Mouse (Mus musculus) left cerebral cortex, postnatal 14 days (tissue): Measurements from ENCODE around the gene Cdk5rap2. TPM values are rescaled to one million over a fixed set of nuclear protein-coding genes. Genes with fewer than 3 reads are reported as not detected.

Experiments used
- DNase-seq, 2 experiments: peaks; one replicate each; pipeline ENCODE4 v3.0.0; 2021 to 2022; ENCODE audit warnings: low spot score in 2 of 2, mixed read lengths in 1 of 2
- intact Hi-C: fragments of 180-260 bp; cut with DNase I; formaldehyde crosslinking; loops from one replicate; pipeline ENCODE4 v1.15.1; 2025
- total RNA-seq, 2 experiments: library from RNA; stranded (reverse); gene quantifications; 2 replicates each; pipeline ENCODE4 v1.2.3; 2021

Cdk5rap2 gene
- total RNA-seq, 2 experiments from 2014 or later: 7.1 to 8.9 TPM

- intact Hi-C loops: no loop called here
- no peak for DNase-seq
These were observed 188.4 kb downstream of the Cdk5rap2 start for GRCm38 (mm10) chr4:70221878-70222277.

- intact Hi-C loops: no loop called here
- DNase-seq: no peak
These were observed 188.9 kb downstream of the Cdk5rap2 start for GRCm38 (mm10) chr4:70221370-70221769.

- intact Hi-C loops: no loop called here
- DNase-seq: peak; percentile 61 to 65
These were observed 189.7 kb downstream of the Cdk5rap2 start for GRCm38 (mm10) chr4:70220277-70221180.

- DNase-seq: peak; percentile 21 to 24
- intact Hi-C loops: no loop called here
These were observed 190.5 kb downstream of the Cdk5rap2 start for GRCm38 (mm10) chr4:70219776-70220175.

- peak; percentile 34 to 76 for DNase-seq
- intact Hi-C loops: loop anchor here (5.0 kb wide), 2 partner anchors 149 to 1234 kb away; partner anchors contain the start of gene Brinp1
These were observed 224.3 kb downstream of the Cdk5rap2 start for GRCm38 (mm10) chr4:70185971-70186370.

Other genes with a start within 250 kb of the Cdk5rap2 start
- gene Megf9, start 124.6 kb upstream of the Cdk5rap2 start, total RNA-seq: 10 to 100 TPM; 88.7 to 91.3 TPM